Mouse (Mus musculus) neutrophil, adult 65 days (primary cell): Measurements from ENCODE around the gene Tank. TPM values are rescaled to one million over a fixed set of nuclear protein-coding genes. Genes with fewer than 3 reads are reported as not detected.

Source experiments
- total RNA-seq: library from RNA; stranded (reverse); gene quantifications from 2 replicates; pipeline ENCODE4 v1.2.4, GENCODE M21; 2023

The Tank gene
- total RNA-seq = 98.7 and 118 TPM in 2 replicates

DNA sequence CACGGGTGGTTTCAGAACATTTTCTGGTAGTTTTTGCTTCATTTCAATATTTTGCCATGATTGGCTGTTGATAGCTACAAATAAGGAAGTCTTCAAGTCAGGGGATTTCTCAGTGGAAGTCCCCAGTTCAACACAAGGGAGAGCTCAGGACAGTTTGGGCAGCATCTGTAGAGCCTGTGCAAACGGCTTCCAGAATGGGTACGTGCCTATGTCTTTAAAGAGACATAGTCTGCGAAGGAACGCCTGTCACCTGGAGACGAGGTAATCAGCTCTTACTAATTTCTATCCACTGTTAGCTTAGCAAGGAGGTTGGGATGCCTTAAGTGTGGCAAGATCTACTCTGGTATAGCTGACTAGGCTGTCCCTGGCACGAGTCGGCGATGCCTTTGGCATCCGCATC lies at the start of gene Tank:
Gene Tank (plus strand): TSS at position 153 of the 400 bp plus-strand sequence.

Other genes starting within 250 kb of the Tank start
- gene Psmd14, start 133.1 kb downstream of the Tank start, total RNA-seq = 52.8 and 65.3 TPM in 2 replicates
- gene Tbr1, start 224.3 kb downstream of the Tank start, total RNA-seq = 0.22 TPM in 1 of 2 replicates, not detected in the other